Mouse (Mus musculus) stomach, embryonic 16.5 days (tissue): ENCODE results near the gene Inhbe. TPM values are rescaled to one million over a fixed set of nuclear protein-coding genes. Genes with fewer than 3 reads are reported as not detected.

Experiments used
- ATAC-seq: fragments of 200-750 bp; cut with Nextera tagmentation; 2 replicates; pipeline ENCODE4 v1.8.0; 2017; ENCODE audit warnings: moderate number of reproducible peaks, moderate TSS enrichment; ENCODE audit not compliant: insufficient read depth, low FRiP score
- H3K27ac ChIP-seq: fragments of 300-500 bp; sonication (generic); 2 replicates; pipeline ENCODE4 v1.5.1; 2014; ENCODE audit warnings: low read length
- H3K27me3 ChIP-seq: fragments of 300-500 bp; sonication (generic); 2 replicates; pipeline ENCODE4 v1.6.1; 2014; ENCODE audit warnings: low read length, control low read depth, mixed read lengths; ENCODE audit not compliant: control insufficient read depth, insufficient read depth
- H3K36me3 ChIP-seq: fragments of 300-500 bp; sonication (generic); 2 replicates; pipeline ENCODE4 v1.6.1; 2014; ENCODE audit warnings: low read length; ENCODE audit not compliant: control insufficient read depth, insufficient read depth
- H3K4me1 ChIP-seq: fragments of 300-500 bp; sonication (generic); 2 replicates; pipeline ENCODE4 v1.6.1; 2014; ENCODE audit warnings: low read length, control low read depth, mixed read lengths; ENCODE audit not compliant: control insufficient read depth, insufficient read depth
- H3K4me2 ChIP-seq: fragments of 300-500 bp; sonication (generic); 2 replicates; pipeline ENCODE4 v1.6.1; 2014; ENCODE audit warnings: low read depth, low read length, mixed read lengths
- H3K4me3 ChIP-seq: fragments of 300-500 bp; sonication (generic); replicated peaks from 2 replicates; pipeline ENCODE4 v1.5.1; 2014; ENCODE audit warnings: mild to moderate bottlenecking, low read length
- H3K9ac ChIP-seq: fragments of 300-500 bp; sonication (generic); 2 replicates; pipeline ENCODE4 v1.6.1; 2014; ENCODE audit warnings: low read length
- H3K9me3 ChIP-seq: fragments of 300-500 bp; sonication (generic); replicated peaks from 2 replicates; pipeline ENCODE4 v1.6.1; 2016; ENCODE audit warnings: low read length, control low read depth; ENCODE audit not compliant: control insufficient read depth
- WGBS: fragments of 180-500 bp; shearing (Covaris S2); extraction: QIAGEN DNeasy Blood & Tissue Kit; methylation state at CpG from one replicate; pipeline ENCODE4 v1.1.7; 2014; 5-methylcytosine and 5-hydroxymethylcytosine counted together
- polyA plus RNA-seq: library from polyadenylated mRNA; unstranded; fragments of >200 nt; fragmentation: Nextera tagmentation; extraction: Ambion mirVana; gene quantifications from 2 replicates; pipeline ENCODE4 v1.2.1, GENCODE M21; 2015

Gene Inhbe
- polyA plus RNA-seq, 1 experiment from 2014 or later = 0.06 TPM

- no peak within 1 kb of the TSS for H3K4me2 ChIP-seq
- H3K9me3 ChIP-seq = no peaks in the 10 kb centered on the region
- no peaks in the 10 kb centered on the region for H3K36me3 ChIP-seq
- no peak within 1 kb of the TSS for H3K27ac ChIP-seq
- no peaks in the 10 kb centered on the region for H3K4me1 ChIP-seq
- no peak within 1 kb of the TSS for H3K9ac ChIP-seq
- H3K4me3 ChIP-seq = no peak within 1 kb of the TSS
- no peak for ATAC-seq
- 66% methylated on average over 22 of the region's 22 CpGs for WGBS
- no peaks in the 10 kb centered on the region for H3K27me3 ChIP-seq
These were observed 15.9 kb upstream of the Inhbe start, which contains the start of gene Inhbc for GRCm38 (mm10) chr10:127369834-127370820. Gene Inhbc (minus strand): TSS chr10:127370431.

GRCm38 (mm10) chr10:127368273-127368672 is 14.1 kb upstream of the Inhbe start:
- no peak overlapping the region for H3K4me2 ChIP-seq
- no peaks in the 10 kb centered on the region for H3K4me1 ChIP-seq
- H3K27me3 ChIP-seq = no peaks in the 10 kb centered on the region
- no peak overlapping the region for H3K9ac ChIP-seq
- H3K36me3 ChIP-seq = no peaks in the 10 kb centered on the region
- no peak for ATAC-seq
- H3K27ac ChIP-seq = no peak overlapping the region
- WGBS = 48% methylated on average over 2 of the region's 2 CpGs
- no peak overlapping the region for H3K4me3 ChIP-seq
- H3K9me3 ChIP-seq = no peaks in the 10 kb centered on the region

- no peak for ATAC-seq
- no peaks in the 10 kb centered on the region for H3K36me3 ChIP-seq
- no peaks in the 10 kb centered on the region for H3K27me3 ChIP-seq
- H3K4me3 ChIP-seq = no peak overlapping the region
- WGBS = 71% methylated on average over 5 of the region's 5 CpGs
- H3K4me1 ChIP-seq = no peaks in the 10 kb centered on the region
- H3K27ac ChIP-seq = no peak overlapping the region
- H3K9me3 ChIP-seq = no peaks in the 10 kb centered on the region
- no peak overlapping the region for H3K4me2 ChIP-seq
- no peak overlapping the region for H3K9ac ChIP-seq
These were observed 12.9 kb upstream of the Inhbe start for GRCm38 (mm10) chr10:127367116-127367515.

- Histone ChIP-seq H3K27me3 (no peaks in the 10 kb centered on the region), H3K9me3 (no peaks in the 10 kb centered on the region), H3K4me3 (no peak overlapping the region), H3K4me2 (no peak overlapping the region), H3K36me3 (no peaks in the 10 kb centered on the region), H3K4me1 (no peaks in the 10 kb centered on the region), H3K27ac (no peak overlapping the region), H3K9ac (no peak overlapping the region)
- no peak for ATAC-seq
- 80% methylated on average over 3 of the region's 3 CpGs for WGBS
These were observed 6.5 kb upstream of the Inhbe start for GRCm38 (mm10) chr10:127360714-127361113.

GRCm38 (mm10) chr10:127355336-127355735 is 1.1 kb upstream of the Inhbe start:
- Histone ChIP-seq H3K36me3 (no peaks in the 10 kb centered on the region), H3K4me2 (no peak overlapping the region), H3K9me3 (no peaks in the 10 kb centered on the region), H3K4me3 (no peak overlapping the region), H3K9ac (no peak overlapping the region), H3K4me1 (peaks cover 5% of the 10 kb centered on the region; the same call in 1 of the 2 replicates), H3K27ac (no peak overlapping the region), H3K27me3 (no peaks in the 10 kb centered on the region)
- no peak for ATAC-seq
- 57% methylated on average over 10 of the region's 10 CpGs for WGBS

- 85% methylated on average over 11 of the region's 11 CpGs for WGBS
- peaks cover 5% of the 10 kb centered on the region; the same call in 1 of the 2 replicates for H3K4me1 ChIP-seq
- H3K4me2 ChIP-seq = no peak overlapping the region
These were observed 1.4 kb downstream of the Inhbe start for GRCm38 (mm10) chr10:127352766-127353165.

GRCm38 (mm10) chr10:127352187-127352586 is 2.0 kb downstream of the Inhbe start:
- WGBS = 80% methylated on average over 9 of the region's 9 CpGs

More at GRCm38 (mm10) chr10:127352766-127353165, 1.4 kb downstream of the Inhbe start:
- Histone ChIP-seq H3K36me3 (no peaks in the 10 kb centered on the region), H3K9me3 (no peaks in the 10 kb centered on the region), H3K4me3 (no peak overlapping the region), H3K27me3 (no peaks in the 10 kb centered on the region), H3K9ac (no peak overlapping the region), H3K27ac (no peak overlapping the region)
- no peak for ATAC-seq

GRCm38 (mm10) chr10:127351719-127352118 is 2.5 kb downstream of the Inhbe start:
- Histone ChIP-seq H3K4me3 (no peak overlapping the region), H3K4me1 (peaks cover 5% of the 10 kb centered on the region; the same call in 1 of the 2 replicates), H3K9ac (no peak overlapping the region), H3K36me3 (no peaks in the 10 kb centered on the region), H3K4me2 (no peak overlapping the region), H3K9me3 (no peaks in the 10 kb centered on the region), H3K27ac (no peak overlapping the region), H3K27me3 (no peaks in the 10 kb centered on the region)
- no peak for ATAC-seq
- WGBS = 66% methylated on average over 8 of the region's 8 CpGs

More at GRCm38 (mm10) chr10:127352187-127352586, 2.0 kb downstream of the Inhbe start:
- no peaks in the 10 kb centered on the region for H3K27me3 ChIP-seq
- H3K9me3 ChIP-seq = no peaks in the 10 kb centered on the region
- no peak for ATAC-seq
- H3K9ac ChIP-seq = no peak overlapping the region
- no peak overlapping the region for H3K4me2 ChIP-seq
- no peak overlapping the region for H3K27ac ChIP-seq
- no peaks in the 10 kb centered on the region for H3K36me3 ChIP-seq
- peaks cover 5% of the 10 kb centered on the region; the same call in 1 of the 2 replicates for H3K4me1 ChIP-seq
- no peak overlapping the region for H3K4me3 ChIP-seq

- peak overlapping the region; percentile 44; the same call in 1 of the 2 replicates for H3K9ac ChIP-seq
- ATAC-seq = no peak
- no peaks in the 10 kb centered on the region for H3K9me3 ChIP-seq
- H3K4me2 ChIP-seq = no peak overlapping the region
- no peaks in the 10 kb centered on the region for H3K27me3 ChIP-seq
- H3K4me3 ChIP-seq = no peak overlapping the region
- 80% methylated on average over 8 of the region's 8 CpGs for WGBS
- no peaks in the 10 kb centered on the region for H3K36me3 ChIP-seq
- no peak overlapping the region for H3K27ac ChIP-seq
- peaks cover 5% of the 10 kb centered on the region; the same call in 1 of the 2 replicates for H3K4me1 ChIP-seq
These were observed 3.0 kb downstream of the Inhbe start for GRCm38 (mm10) chr10:127351285-127351595.
